Mouse (Mus musculus) layer of hippocampus, postnatal 25 days (tissue): ENCODE measurements around the gene Dnaic1. TPM values are rescaled to one million over a fixed set of nuclear protein-coding genes. Genes with fewer than 3 reads are reported as not detected.
"Not testable (repeated sequence)": the region's sequence is repeated elsewhere in the genome, so short reads cannot be mapped to it uniquely, and the experiment has no call there.

Source experiments
- DNase-seq, 2 experiments: peaks; one replicate each; pipeline ENCODE4 v3.0.0; 2022; ENCODE audit warnings: mixed read lengths in 2 of 2, low spot score in 1 of 2; ENCODE audit errors: extremely low spot score in 1 of 2
- total RNA-seq, 2 experiments: library from RNA; stranded (reverse); gene quantifications; 2 replicates each; pipeline ENCODE4 v1.2.3; 2021

Dnaic1 gene
- total RNA-seq, 2 experiments from 2014 or later: 7.1 to 11.2 TPM

- DNase-seq: not testable (repeated sequence)
Measured at GRCm38 (mm10) chr4:41684931-41685453, 115.4 kb downstream of the Dnaic1 start.

DNA sequence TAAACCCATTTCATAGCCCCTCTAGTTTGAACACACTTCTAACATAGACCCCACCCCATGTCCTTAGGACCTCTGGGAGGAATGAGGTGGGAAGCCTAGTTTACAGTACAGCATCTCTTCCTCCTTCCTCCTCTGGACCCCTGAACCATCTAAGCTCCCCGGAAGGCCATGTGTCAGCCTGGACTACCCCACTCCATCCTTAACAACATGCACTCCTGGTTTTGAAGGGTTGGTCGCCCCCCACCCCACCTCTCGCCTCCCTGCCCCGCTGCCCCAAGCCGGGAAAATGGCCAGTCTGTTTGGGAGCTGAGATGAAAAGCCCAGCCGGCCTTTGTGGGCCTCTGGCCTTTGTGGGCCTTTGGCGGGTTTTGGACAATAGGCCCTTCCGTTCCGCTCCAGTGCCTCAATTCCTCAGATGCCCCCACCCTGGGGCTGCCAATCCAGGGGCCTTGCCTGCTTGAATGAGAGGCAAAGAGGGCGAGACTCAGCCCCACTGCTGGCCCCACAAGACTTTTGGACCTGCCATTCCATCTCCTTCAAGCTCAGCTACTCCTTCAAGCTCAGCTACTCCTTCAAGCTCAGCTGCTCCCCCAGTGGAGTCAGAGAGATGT, 116.4 kb downstream of the Dnaic1 start:
- DNase-seq: not testable (repeated sequence)

Other genes with a start within 250 kb of the Dnaic1 start
- 10 to 100 TPM; 41.4 to 42.1 TPM for gene Ubap1, start 220.8 kb upstream of the Dnaic1 start, total RNA-seq
- gene Kif24, start 104.9 kb upstream of the Dnaic1 start, total RNA-seq: 1 to 10 TPM; 1.0 to 1.5 TPM
- gene Nudt2, start 104.6 kb upstream of the Dnaic1 start, total RNA-seq: 10 to 100 TPM; 27.4 to 31.4 TPM
- 10 to 100 TPM; 32.4 to 33.3 TPM for gene AI464131, start 66.7 kb upstream of the Dnaic1 start, total RNA-seq
- gene 1110017D15Rik, start 52.4 kb upstream of the Dnaic1 start, total RNA-seq: 1 to 10 TPM; 4.5 to 7.0 TPM
- gene Fam219a, start 237 bp upstream of the Dnaic1 start, total RNA-seq: 100 to 1,000 TPM; 159 to 165 TPM
- gene Enho, start 70.5 kb downstream of the Dnaic1 start, total RNA-seq: 10 to 100 TPM; 62.1 to 66.9 TPM
- 10 to 100 TPM; 89.6 to 96.1 TPM for gene Cntfr, start 127.3 kb downstream of the Dnaic1 start, total RNA-seq
- gene Il11ra1, start 130.2 kb downstream of the Dnaic1 start, total RNA-seq: 10 to 100 TPM; 40.0 to 44.8 TPM
- 10 to 100 TPM; 27.7 to 33.6 TPM for gene Rpp25l, start 143.8 kb downstream of the Dnaic1 start, total RNA-seq
- gene Dctn3, start 153.4 kb downstream of the Dnaic1 start, total RNA-seq: 100 to 1,000 TPM; 149 to 172 TPM
- gene Arid3c, start 161.4 kb downstream of the Dnaic1 start, total RNA-seq: not detected
- gene Galt, start 185.5 kb downstream of the Dnaic1 start, total RNA-seq: 10 to 100 TPM; 54.3 to 55.7 TPM
- 10 to 100 TPM; 40.0 to 41.6 TPM for gene Sigmar1, start 186.4 kb downstream of the Dnaic1 start, total RNA-seq
- 100 to 1,000 TPM; 121 to 134 TPM for gene Ccl27a, start 204.5 kb downstream of the Dnaic1 start, total RNA-seq